Mouse (Mus musculus) liver (tissue): ENCODE results near the gene Gabrb2.

ENCODE experiments used
- DNase-seq: peaks from one replicate; pipeline ENCODE4 v3.0.0-alpha.2; 2020; ENCODE audit warnings: mixed read lengths

Gabrb2 gene

GRCm38 (mm10) chr11:42535286-42535685 is 115.7 kb downstream of the Gabrb2 start:
- DNase-seq: no peak

GRCm38 (mm10) chr11:42535861-42536260 is 116.3 kb downstream of the Gabrb2 start:
- DNase-seq: no peak

GRCm38 (mm10) chr11:42542861-42543260 is 123.3 kb downstream of the Gabrb2 start:
- DNase-seq: no peak

- no peak for DNase-seq
Observed at GRCm38 (mm10) chr11:42566023-42566422, 146.5 kb downstream of the Gabrb2 start.

GRCm38 (mm10) chr11:42571467-42571866 is 151.9 kb downstream of the Gabrb2 start:
- no peak for DNase-seq

- no peak for DNase-seq
Observed at GRCm38 (mm10) chr11:42575146-42575873, 155.8 kb downstream of the Gabrb2 start.

GRCm38 (mm10) chr11:42579804-42580203 is 160.2 kb downstream of the Gabrb2 start:
- no peak for DNase-seq

GRCm38 (mm10) chr11:42581123-42581522 is 161.6 kb downstream of the Gabrb2 start:
- no peak for DNase-seq

- DNase-seq: no peak
Observed at GRCm38 (mm10) chr11:42581753-42582152, 162.2 kb downstream of the Gabrb2 start.

GRCm38 (mm10) chr11:42592418-42592817 is 172.9 kb downstream of the Gabrb2 start:
- no peak for DNase-seq

GRCm38 (mm10) chr11:42606225-42606624 is 186.7 kb downstream of the Gabrb2 start:
- DNase-seq: no peak

GRCm38 (mm10) chr11:42609128-42609763 is 189.7 kb downstream of the Gabrb2 start:
- no peak for DNase-seq

- DNase-seq: no peak
Observed at GRCm38 (mm10) chr11:42618195-42618594, 198.6 kb downstream of the Gabrb2 start.

- DNase-seq: no peak
Observed at GRCm38 (mm10) chr11:42621109-42621508, 201.6 kb downstream of the Gabrb2 start.

- DNase-seq: no peak
Observed at GRCm38 (mm10) chr11:42650111-42650510, 230.6 kb downstream of the Gabrb2 start.

- no peak for DNase-seq
Observed at GRCm38 (mm10) chr11:42651572-42651971, 232.0 kb downstream of the Gabrb2 start.

GRCm38 (mm10) chr11:42654189-42654588 is 234.6 kb downstream of the Gabrb2 start:
- DNase-seq: no peak

GRCm38 (mm10) chr11:42668657-42669056 is 249.1 kb downstream of the Gabrb2 start:
- no peak for DNase-seq
